Mouse (Mus musculus): ENCODE data around the gene Gpsm3.

Gene Gpsm3

DNA sequence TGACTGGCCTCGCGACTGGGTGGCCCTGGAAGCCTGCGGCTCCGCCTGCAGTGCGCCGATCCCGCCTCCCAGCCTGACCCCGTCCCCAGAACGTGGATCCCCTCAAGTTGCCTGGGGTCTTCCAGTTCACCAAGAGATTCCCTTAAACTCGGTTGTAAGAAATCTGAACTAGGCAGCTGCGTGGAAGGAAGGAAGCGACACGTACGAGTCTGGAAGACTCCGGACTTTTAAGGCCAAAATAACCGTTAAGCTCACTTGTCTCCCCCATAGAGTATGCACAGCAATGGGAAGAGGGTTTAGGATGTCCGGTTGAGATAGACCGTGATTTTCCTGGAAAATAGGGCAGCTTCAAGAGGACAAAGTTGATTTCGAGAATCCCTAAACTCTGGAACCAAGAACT, 1.8 kb upstream of the Gpsm3 start:
- Histone ChIP-seq H3K36me3 (ENCODE audit: control insufficient read depth, insufficient read depth, low read length, poor library complexity, severe bottlenecking) (peaks cover 2% of the 10 kb centered on the region; the same call in 1 of the 2 replicates), H3K27me3 (ENCODE audit: control insufficient read depth, insufficient read depth, low read length, poor library complexity, severe bottlenecking) (0 out of 2 replicates have a peak, but pooled peaks cover 2% of the 10 kb centered on the region)
- no peak for DNase-seq (ENCODE audit: low read depth, low spot score)

DNA sequence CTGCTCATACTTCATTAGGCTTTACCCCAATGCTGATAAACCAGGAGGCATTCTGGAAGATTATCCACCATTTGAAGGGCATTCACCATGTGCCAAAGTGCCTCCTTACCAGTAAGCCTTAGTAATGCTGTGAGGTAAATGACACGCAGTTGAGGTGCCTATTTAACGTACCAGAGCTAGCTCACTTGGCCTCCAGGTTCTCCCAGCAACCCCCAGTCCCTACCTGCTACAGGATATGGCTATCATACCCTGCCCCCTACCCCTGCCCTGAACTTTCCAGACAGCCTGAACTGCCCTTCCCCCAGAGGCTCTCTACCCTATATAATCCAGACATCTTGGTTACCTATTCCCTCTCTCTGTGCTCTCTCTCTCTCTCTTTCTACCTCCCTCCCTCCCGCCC, 839 bp upstream of the Gpsm3 start:
- Histone ChIP-seq H3K36me3 (ENCODE audit: control insufficient read depth, insufficient read depth, low read length, poor library complexity, severe bottlenecking) (peaks cover 2% of the 10 kb centered on the region; the same call in 1 of the 2 replicates), H3K27me3 (ENCODE audit: control insufficient read depth, insufficient read depth, low read length, poor library complexity, severe bottlenecking) (0 out of 2 replicates have a peak, but pooled peaks cover 2% of the 10 kb centered on the region)
- DNase-seq (ENCODE audit: low read depth, low spot score) = no peak

DNA sequence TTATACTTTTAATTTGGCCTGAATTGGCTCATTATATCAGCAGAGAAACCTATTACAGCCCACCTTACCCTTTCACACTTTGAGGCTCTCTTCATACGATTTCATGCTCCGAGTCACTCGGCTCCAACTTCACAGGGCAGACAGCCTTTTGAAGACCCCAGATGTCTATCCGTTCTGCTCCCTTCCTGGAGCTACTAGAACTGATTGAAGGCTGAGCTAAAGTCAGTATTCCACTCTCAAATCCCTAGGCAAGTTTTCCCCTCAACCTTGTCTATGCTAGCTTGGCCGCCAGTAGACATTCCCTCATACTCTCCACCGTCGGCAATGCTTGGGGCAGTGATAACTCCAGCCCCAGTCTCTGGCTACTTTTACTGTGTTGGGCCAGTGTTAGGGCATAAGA, 400 bp upstream of the Gpsm3 start:
- Histone ChIP-seq H3K27me3 (ENCODE audit: control insufficient read depth, insufficient read depth, low read length, poor library complexity, severe bottlenecking) (0 out of 2 replicates have a peak, but pooled peaks cover 2% of the 10 kb centered on the region), H3K36me3 (ENCODE audit: control insufficient read depth, insufficient read depth, low read length, poor library complexity, severe bottlenecking) (peaks cover 2% of the 10 kb centered on the region; the same call in 1 of the 2 replicates)
- DNase-seq (ENCODE audit: low read depth, low spot score) = no peak

DNA sequence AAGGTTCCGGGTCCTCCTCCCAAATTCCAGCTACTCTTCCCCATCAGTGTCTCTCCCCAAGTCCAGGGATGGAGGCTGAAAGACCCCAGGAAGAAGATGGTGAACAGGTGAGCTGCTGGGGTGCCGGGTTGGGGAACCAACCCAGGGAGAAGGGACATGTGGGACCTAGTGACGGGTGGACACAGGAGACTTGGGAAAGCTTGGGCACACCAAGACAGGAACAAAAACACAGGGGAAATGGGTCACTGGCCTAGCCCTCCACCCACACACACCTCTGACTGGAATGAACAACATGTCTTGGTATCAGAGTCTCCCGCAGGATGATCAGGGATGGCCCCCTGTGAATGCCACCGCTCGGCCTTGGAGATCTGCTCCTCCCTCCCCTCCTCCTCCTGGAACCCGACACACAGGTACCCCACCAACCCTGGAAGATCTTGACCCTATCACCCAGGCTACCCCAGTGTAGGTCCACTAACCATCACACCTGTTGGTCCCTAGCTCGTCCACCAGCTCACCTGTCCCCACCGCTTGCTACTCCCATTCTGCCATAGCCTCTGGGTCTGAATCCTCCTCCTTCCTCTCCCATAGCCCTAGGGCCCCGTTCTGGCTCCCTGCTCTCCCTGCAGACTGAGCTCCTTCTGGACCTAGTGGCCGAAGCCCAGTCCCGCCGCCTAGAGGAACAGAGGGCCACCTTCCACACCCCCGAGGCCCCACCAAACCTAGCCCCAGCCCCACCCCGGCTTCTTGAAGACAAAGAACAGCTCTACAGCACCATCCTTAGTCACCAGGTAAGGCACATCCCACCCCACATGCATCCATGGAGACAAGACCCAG, 765 bp downstream of the Gpsm3 start:
- Histone ChIP-seq H3K36me3 (ENCODE audit: control insufficient read depth, insufficient read depth, low read length, poor library complexity, severe bottlenecking) (peaks cover 5% of the 10 kb centered on the region), H3K27me3 (ENCODE audit: control insufficient read depth, insufficient read depth, low read length, poor library complexity, severe bottlenecking) (0 out of 2 replicates have a peak, but pooled peaks cover 2% of the 10 kb centered on the region)
- no peak for DNase-seq (ENCODE audit: low read depth, low spot score)

DNA sequence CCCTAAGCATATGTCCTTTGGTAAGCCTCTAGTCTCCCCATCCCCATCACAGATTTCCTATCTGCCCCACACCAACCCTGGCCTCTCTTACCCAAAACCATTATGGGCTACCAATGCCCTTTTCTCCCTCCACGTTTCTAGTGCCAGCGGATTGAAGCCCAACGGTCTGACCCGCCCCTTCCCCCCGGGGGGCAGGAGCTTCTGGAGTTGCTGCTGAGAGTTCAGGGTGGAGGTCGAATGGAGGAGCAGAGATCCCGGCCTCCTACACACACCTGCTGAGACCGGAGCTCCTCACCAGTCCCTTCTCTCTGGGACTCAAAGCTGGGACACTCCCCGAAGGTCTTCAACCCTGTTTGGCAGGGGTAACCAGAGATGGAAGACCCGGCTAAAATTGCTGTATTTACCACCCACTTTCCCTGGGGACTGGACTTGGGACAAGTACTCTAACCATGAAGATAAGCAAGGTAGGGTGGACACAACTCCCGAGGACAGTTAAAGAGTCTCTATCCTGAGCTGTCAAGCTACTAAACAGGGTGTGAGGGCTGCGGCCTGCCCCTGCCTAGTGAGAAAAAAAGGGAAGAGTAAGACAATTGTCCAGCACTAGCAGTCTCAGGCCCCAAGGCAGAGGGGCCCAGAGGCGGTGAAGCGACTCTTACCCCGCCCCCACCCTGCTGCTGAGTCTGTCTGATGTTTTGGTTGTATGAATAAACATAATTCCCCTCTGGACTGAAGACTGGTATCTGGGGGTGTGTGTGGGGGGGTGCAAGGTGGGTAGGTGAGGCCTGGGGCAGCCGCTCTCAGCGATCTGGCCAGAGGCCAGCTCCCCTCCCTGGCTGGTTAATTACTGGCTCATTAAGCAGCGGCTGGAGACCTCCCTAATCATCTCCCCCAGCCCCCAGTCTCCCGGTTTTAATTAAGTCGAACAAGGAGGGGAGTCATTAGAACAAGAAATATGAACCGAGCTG, 1.7 kb downstream of the Gpsm3 start, which contains the start of gene Pbx2:
Gene Pbx2, plus strand, starts transcription at position 238 of the 965 bp plus-strand sequence.
- Histone ChIP-seq H3K27me3 (ENCODE audit: control insufficient read depth, insufficient read depth, low read length, poor library complexity, severe bottlenecking) (0 out of 2 replicates have a peak, but pooled peaks cover 2% of the 10 kb centered on the region), H3K36me3 (ENCODE audit: control insufficient read depth, insufficient read depth, low read length, poor library complexity, severe bottlenecking) (peaks cover 8% of the 10 kb centered on the region)
- peak; percentile 39 for DNase-seq (ENCODE audit: low read depth, low spot score)

DNA sequence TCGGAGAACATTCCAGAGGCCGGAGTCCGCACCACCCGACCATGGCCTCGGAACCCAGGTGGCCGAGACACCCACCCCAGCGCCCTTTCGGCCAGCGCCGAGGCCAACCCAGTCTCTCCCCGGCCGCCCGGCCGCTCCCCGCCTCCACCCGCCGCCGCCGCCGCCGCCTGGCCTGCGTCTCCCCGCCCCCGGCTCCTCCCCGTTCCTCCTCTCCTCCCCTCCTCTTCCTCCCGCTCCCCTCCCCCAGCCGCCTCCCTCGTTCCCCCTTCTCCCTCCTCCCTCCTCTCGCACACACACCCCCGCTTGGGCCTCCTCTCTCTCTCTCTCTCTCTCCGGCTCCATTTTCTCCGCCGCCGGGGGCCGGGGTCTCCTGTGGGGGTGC, 2.4 kb downstream of the Gpsm3 start:
- H3K36me3 ChIP-seq (ENCODE audit: control insufficient read depth, insufficient read depth, low read length, poor library complexity, severe bottlenecking) = peaks cover 8% of the 10 kb centered on the region
- DNase-seq (ENCODE audit: low read depth, low spot score) = peak; percentile 85
- H3K27me3 ChIP-seq (ENCODE audit: control insufficient read depth, insufficient read depth, low read length, poor library complexity, severe bottlenecking) = 0 out of 2 replicates have a peak, but pooled peaks cover 2% of the 10 kb centered on the region

DNA sequence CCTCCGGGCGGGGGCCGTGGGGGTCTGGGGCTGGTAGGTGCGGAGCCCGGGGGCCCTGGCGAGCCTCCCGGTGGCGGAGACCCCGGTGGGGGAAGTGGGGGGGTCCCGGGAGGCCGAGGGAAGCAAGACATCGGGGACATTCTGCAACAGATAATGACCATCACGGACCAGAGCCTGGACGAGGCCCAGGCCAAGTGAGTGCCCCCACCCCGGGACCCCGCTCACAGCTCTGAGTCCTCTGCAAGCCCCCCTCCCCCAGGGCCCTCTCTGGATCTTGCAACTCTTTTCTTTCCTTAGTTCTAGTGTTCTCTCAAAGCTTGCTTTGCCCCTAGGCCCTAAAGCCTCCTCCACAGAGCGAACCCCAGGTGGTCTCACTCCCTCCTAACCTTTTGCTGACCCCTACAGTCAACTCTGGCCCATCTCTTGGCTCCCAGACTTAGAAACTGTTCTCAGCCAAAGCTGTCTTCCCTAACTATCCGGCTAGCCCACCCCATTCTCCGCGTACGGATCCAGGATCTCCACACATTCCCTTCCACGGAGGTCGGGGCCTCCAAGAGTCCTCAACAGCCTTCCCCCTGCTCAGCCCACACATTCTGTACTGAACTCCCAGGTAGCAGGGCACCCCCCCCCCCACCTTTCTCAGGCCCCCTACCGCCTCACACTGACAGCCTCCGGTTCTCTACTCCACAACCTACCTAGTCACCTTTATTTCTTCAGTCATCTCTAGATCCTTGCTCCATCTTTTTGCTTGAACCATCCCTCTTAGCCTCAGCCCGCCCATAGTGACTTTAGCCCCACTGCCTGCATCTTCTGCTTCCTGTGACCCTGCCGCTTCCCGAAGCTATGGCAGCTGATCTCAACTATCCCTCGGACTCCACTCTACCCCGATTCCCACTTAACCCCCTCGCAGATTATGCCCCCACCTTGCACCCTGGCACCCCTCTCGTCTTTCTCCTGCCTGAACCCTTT, 3.3 kb downstream of the Gpsm3 start:
- DNase-seq (ENCODE audit: low read depth, low spot score) = no peak
- 0 out of 2 replicates have a peak, but pooled peaks cover 2% of the 10 kb centered on the region for H3K27me3 ChIP-seq (ENCODE audit: control insufficient read depth, insufficient read depth, low read length, poor library complexity, severe bottlenecking)
- peaks cover 8% of the 10 kb centered on the region for H3K36me3 ChIP-seq (ENCODE audit: control insufficient read depth, insufficient read depth, low read length, poor library complexity, severe bottlenecking)

DNA sequence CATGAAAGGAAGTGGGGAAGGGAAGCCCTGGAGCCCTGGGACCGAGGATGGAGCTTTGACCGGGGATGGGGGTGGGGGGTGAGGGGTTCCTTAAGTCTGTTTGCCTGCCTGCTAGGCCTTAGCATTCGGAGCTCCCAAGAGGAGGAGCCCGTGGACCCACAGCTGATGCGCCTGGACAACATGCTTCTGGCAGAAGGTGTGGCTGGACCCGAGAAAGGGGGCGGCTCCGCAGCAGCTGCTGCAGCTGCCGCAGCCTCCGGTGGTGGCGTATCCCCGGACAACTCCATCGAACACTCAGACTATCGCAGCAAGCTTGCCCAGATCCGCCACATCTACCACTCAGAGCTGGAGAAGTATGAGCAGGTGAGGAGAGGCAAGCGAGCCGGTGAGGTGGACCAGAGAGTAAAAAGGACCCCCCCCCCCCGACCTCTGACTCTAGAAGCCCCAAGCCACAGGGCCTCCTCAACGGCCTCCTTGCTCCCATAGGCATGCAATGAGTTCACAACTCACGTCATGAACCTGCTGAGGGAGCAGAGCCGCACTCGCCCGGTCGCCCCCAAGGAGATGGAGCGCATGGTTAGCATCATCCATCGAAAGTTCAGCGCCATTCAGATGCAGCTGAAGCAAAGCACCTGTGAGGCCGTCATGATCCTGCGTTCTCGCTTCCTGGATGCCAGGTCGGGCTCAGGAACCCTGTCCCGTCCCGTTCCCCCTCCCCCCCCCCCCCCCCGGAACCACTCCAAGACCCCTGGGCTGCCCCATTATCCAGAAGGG, 4.3 kb downstream of the Gpsm3 start:
- Histone ChIP-seq H3K36me3 (ENCODE audit: control insufficient read depth, insufficient read depth, low read length, poor library complexity, severe bottlenecking) (peaks cover 8% of the 10 kb centered on the region), H3K27me3 (ENCODE audit: control insufficient read depth, insufficient read depth, low read length, poor library complexity, severe bottlenecking) (0 out of 2 replicates have a peak, but pooled peaks cover 2% of the 10 kb centered on the region)
- no peak for DNase-seq (ENCODE audit: low read depth, low spot score)

DNA sequence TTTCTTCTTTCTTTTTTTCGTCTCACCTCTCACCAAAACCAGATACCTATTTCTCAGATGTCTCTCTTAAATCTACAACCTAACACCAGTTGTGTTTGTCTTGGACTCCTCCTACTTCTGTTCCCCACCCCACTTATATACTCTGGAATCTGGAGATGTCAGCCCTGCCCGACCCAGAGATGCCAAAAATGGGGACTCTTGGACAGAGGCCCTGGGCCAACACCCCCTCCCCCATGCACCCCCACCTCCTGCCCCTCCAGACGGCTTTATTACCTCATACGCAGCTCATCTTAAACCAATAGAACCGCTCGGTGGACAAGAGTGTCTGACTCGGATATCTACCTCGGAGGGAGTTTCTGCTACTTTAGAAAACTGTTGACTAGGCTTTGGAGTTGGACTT, 6.5 kb downstream of the Gpsm3 start:
- Histone ChIP-seq H3K36me3 (ENCODE audit: control insufficient read depth, insufficient read depth, low read length, poor library complexity, severe bottlenecking) (peaks cover 13% of the 10 kb centered on the region), H3K27me3 (ENCODE audit: control insufficient read depth, insufficient read depth, low read length, poor library complexity, severe bottlenecking) (0 out of 2 replicates have a peak, but pooled peaks cover 2% of the 10 kb centered on the region)
- DNase-seq (ENCODE audit: low read depth, low spot score) = no peak

DNA sequence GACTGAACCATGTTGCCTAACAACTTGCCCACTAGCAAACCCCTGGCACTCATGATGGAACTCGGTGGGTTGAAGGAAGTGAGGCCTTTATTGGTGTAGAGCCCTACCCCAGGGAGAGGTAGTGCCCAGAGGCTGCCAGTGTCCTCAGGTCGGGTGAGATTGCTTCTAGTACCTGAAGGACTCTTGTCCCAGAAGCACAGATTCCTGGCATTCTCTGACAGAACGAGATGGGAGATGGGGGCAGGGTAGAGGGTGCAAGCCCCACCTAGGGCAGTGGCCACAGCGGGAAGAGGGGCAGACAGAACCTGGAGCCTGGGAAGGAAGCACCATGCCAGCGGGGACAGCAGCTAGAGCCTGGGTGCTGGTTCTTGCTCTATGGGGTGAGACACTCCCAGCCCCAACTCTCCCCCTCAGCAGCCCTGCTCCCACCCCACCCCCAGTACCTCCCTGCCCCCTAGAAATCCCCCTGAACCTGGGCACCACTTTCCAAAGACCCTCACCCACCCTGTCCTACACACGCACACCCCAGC, 8.0 kb downstream of the Gpsm3 start, which contains the start of gene Ager:
Gene Ager, plus strand, starts transcription at position 297 of the 530 bp plus-strand sequence.
- DNase-seq (ENCODE audit: low read depth, low spot score) = no peak
- no peaks in the 10 kb centered on the region for H3K27me3 ChIP-seq (ENCODE audit: control insufficient read depth, insufficient read depth, low read length, poor library complexity, severe bottlenecking)
- peaks cover 13% of the 10 kb centered on the region; the same call in 1 of the 2 replicates for H3K36me3 ChIP-seq (ENCODE audit: control insufficient read depth, insufficient read depth, low read length, poor library complexity, severe bottlenecking)

DNA sequence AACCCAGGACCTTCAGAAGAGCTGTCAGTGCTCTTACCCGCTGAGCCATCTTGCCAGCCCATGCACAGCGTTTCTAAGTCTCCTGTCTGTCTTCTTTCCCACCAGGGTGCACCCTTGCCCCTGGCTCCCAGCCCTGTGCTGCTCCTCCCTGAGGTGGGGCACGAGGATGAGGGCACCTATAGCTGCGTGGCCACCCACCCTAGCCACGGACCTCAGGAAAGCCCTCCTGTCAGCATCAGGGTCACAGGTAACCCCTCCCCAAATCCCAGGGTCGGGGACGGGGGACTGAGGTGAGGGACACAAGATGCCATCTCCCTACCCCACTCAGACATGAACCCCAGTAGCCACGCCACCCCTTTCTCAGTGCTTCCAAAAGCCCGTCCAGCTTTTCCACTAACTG, 10.3 kb downstream of the Gpsm3 start:
- Histone ChIP-seq H3K36me3 (ENCODE audit: control insufficient read depth, insufficient read depth, low read length, poor library complexity, severe bottlenecking) (peaks cover 9% of the 10 kb centered on the region; the same call in 1 of the 2 replicates), H3K27me3 (ENCODE audit: control insufficient read depth, insufficient read depth, low read length, poor library complexity, severe bottlenecking) (no peaks in the 10 kb centered on the region)

DNA sequence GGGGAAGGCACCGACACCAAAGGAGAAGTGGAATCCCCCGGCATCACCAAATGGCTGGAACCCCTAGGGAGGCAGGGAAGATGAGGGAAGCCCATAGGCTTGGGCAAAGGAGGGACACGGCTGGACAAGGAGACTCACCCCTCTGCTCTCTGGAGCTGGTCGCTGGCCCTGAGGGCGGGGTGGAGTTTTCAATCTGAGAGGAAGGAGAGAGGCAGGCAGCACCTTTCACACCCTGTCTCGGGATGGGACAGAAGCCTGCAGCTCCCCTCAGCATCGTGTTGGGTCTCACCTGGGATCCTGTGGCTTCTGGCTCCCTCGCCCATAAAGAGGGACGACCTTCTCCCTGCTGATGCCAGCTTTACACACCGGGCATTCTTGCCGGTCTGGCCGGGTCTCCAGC, 12.2 kb downstream of the Gpsm3 start:
- Histone ChIP-seq H3K36me3 (ENCODE audit: control insufficient read depth, insufficient read depth, low read length, poor library complexity, severe bottlenecking) (peaks cover 6% of the 10 kb centered on the region; the same call in 1 of the 2 replicates), H3K27me3 (ENCODE audit: control insufficient read depth, insufficient read depth, low read length, poor library complexity, severe bottlenecking) (no peaks in the 10 kb centered on the region)
- DNase-seq (ENCODE audit: low read depth, low spot score) = no peak

More for the DNA sequence above, 10.3 kb downstream of the Gpsm3 start:
- DNase-seq (ENCODE audit: low read depth, low spot score) = no peak

Data from splenic B cell, adult 2 months (primary cell).